Mouse (Mus musculus) MEL (cell line): ENCODE data around the gene Cdk18. TPM values are rescaled to one million over a fixed set of nuclear protein-coding genes. Genes with fewer than 3 reads are reported as not detected.

ENCODE experiments used
- DNase-seq: peaks from one replicate; pipeline ENCODE4 v3.0.0; 2011; ENCODE audit warnings: low read depth, low spot score
- H3K27ac ChIP-seq: 2 replicates; pipeline ENCODE4 v1.5.1; 2012; ENCODE audit warnings: low read depth, mild to moderate bottlenecking, control low read depth, low read length, moderate library complexity; ENCODE audit not compliant: control insufficient read depth
- H3K27me3 ChIP-seq, 2 experiments: fragments of 150-350 bp in 1 of 2; sonication (generic) in 1 of 2; 2 replicates each; pipeline ENCODE4 v1.6.1; 2012; ENCODE audit warnings: low read length in 2 of 2, mild to moderate bottlenecking in 2 of 2, improper control_type of control experiment in 1 of 2, moderate library complexity in 1 of 2; ENCODE audit not compliant: insufficient read depth in 2 of 2, control insufficient read depth in 1 of 2
- H3K36me3 ChIP-seq, 2 experiments: 2 replicates each; pipeline ENCODE4 v1.6.1; 2012 to 2014; ENCODE audit warnings: low read length in 2 of 2, improper control_type of control experiment in 1 of 2, inconsistent platforms in 1 of 2, mild to moderate bottlenecking in 1 of 2; ENCODE audit not compliant: insufficient read depth in 2 of 2, control insufficient read depth in 1 of 2
- H3K4me1 ChIP-seq, 2 experiments: fragments of 150-350 bp in 1 of 2; sonication (generic) in 1 of 2; 2 replicates each; pipeline ENCODE4 v1.6.1; 2012; ENCODE audit warnings: low read length in 2 of 2, improper control_type of control experiment in 1 of 2, mild to moderate bottlenecking in 1 of 2; ENCODE audit not compliant: insufficient read depth in 2 of 2, control insufficient read depth in 1 of 2
- H3K4me3 ChIP-seq, 2 experiments: fragments of 150-350 bp in 1 of 2; sonication (generic) in 1 of 2; 2 replicates each; pipeline ENCODE4 v1.5.1; 2012; ENCODE audit warnings: low read depth in 2 of 2, low read length in 2 of 2, mild to moderate bottlenecking in 2 of 2, moderate library complexity in 2 of 2, control low read depth in 1 of 2, improper control_type of control experiment in 1 of 2; ENCODE audit not compliant: control insufficient read depth in 1 of 2, insufficient read depth in 1 of 2
- H3K79me2 ChIP-seq: 2 replicates; pipeline ENCODE4 v1.6.1; 2012; ENCODE audit warnings: mild to moderate bottlenecking, low read length, moderate library complexity; ENCODE audit not compliant: control insufficient read depth, poor library complexity, insufficient read depth
- H3K9ac ChIP-seq: 2 replicates; pipeline ENCODE4 v1.6.1; 2012; ENCODE audit warnings: low read depth, mild to moderate bottlenecking, control low read depth, low read length, moderate library complexity; ENCODE audit not compliant: control insufficient read depth, poor library complexity, severe bottlenecking
- H3K9me3 ChIP-seq: fragments of 150-350 bp; sonication (generic); replicated peaks from 2 replicates; pipeline ENCODE4 v1.6.1; 2012; ENCODE audit warnings: mild to moderate bottlenecking, low read length, improper control_type of control experiment, moderate library complexity; ENCODE audit not compliant: insufficient read depth
- BHLHE40 ChIP-seq: IDR thresholded peaks from 2 replicates; pipeline ENCODE4 v1.6.1; 2012; ENCODE audit warnings: low read depth, mild to moderate bottlenecking, inconsistent platforms, low read length, improper control_type of control experiment, borderline replicate concordance
- CHD1 ChIP-seq: IDR thresholded peaks from 2 replicates; pipeline ENCODE4 v1.6.1; 2012; ENCODE audit warnings: low read depth, mild to moderate bottlenecking, inconsistent platforms, low read length, improper control_type of control experiment
- E2F4 ChIP-seq: IDR thresholded peaks from 2 replicates; pipeline ENCODE4 v1.6.1; 2011; ENCODE audit warnings: low read depth, low read length, improper control_type of control experiment, borderline replicate concordance
- ELF1 ChIP-seq: IDR thresholded peaks from 2 replicates; pipeline ENCODE4 v1.6.1; 2014; ENCODE audit warnings: low read depth, mild to moderate bottlenecking, inconsistent platforms, low read length, improper control_type of control experiment, moderate library complexity
- EP300 ChIP-seq, 2 experiments: IDR thresholded peaks; 2 replicates each; pipeline ENCODE4 v1.6.1; 2011; ENCODE audit warnings: improper control_type of control experiment in 2 of 2, low read length in 2 of 2, low read depth in 1 of 2, mild to moderate bottlenecking in 1 of 2
- GATA1 ChIP-seq: IDR thresholded peaks from 2 replicates; pipeline ENCODE4 v1.6.1; 2011; ENCODE audit warnings: low read depth, low read length, improper control_type of control experiment
- JUND ChIP-seq: IDR thresholded peaks from 2 replicates; pipeline ENCODE4 v1.6.1; 2011; ENCODE audit warnings: low read depth, mild to moderate bottlenecking, improper control_type of control experiment, low read length
- MAFK ChIP-seq: IDR thresholded peaks from 2 replicates; pipeline ENCODE4 v1.6.1; 2011; ENCODE audit warnings: low read depth, mild to moderate bottlenecking, low read length, improper control_type of control experiment, borderline replicate concordance
- MAZ ChIP-seq: IDR thresholded peaks from 2 replicates; pipeline ENCODE4 v1.6.1; 2012; ENCODE audit warnings: low read depth, mild to moderate bottlenecking, inconsistent platforms, low read length, improper control_type of control experiment
- MEF2A ChIP-seq: IDR thresholded peaks from 2 replicates; pipeline ENCODE4 v1.6.1; 2014; ENCODE audit warnings: low read depth, mild to moderate bottlenecking, inconsistent platforms, low read length, improper control_type of control experiment; ENCODE audit not compliant: poor library complexity, insufficient replicate concordance, severe bottlenecking; ENCODE audit errors: extremely low read depth
- MYB ChIP-seq: IDR thresholded peaks from 2 replicates; pipeline ENCODE4 v1.6.1; 2011; ENCODE audit warnings: mild to moderate bottlenecking, low read depth, low read length, improper control_type of control experiment
- MYC ChIP-seq: IDR thresholded peaks from 2 replicates; pipeline ENCODE4 v1.6.1; 2011; ENCODE audit warnings: low read depth, mild to moderate bottlenecking, low read length, improper control_type of control experiment, moderate library complexity
- NELFE ChIP-seq: IDR thresholded peaks from 2 replicates; pipeline ENCODE4 v1.6.1; 2011; ENCODE audit warnings: low read depth, low read length, improper control_type of control experiment
- NRF1 ChIP-seq: IDR thresholded peaks from 2 replicates; pipeline ENCODE4 v1.6.1; 2014; ENCODE audit warnings: low read depth, mild to moderate bottlenecking, inconsistent platforms, low read length, improper control_type of control experiment, moderate library complexity; ENCODE audit not compliant: poor library complexity, insufficient read depth, severe bottlenecking
- POLR2A ChIP-seq, 2 experiments: IDR thresholded peaks; 2 replicates each; pipeline ENCODE4 v1.6.1; 2011 to 2012; ENCODE audit warnings: low read length in 2 of 2, mild to moderate bottlenecking in 2 of 2, control low read depth in 1 of 2, improper control_type of control experiment in 1 of 2, low read depth in 1 of 2, moderate library complexity in 1 of 2; ENCODE audit not compliant: control insufficient read depth in 1 of 2, insufficient read depth in 1 of 2, poor library complexity in 1 of 2
- POLR2AphosphoS2 ChIP-seq: IDR thresholded peaks from 2 replicates; pipeline ENCODE4 v1.6.1; 2011; ENCODE audit warnings: low read length, improper control_type of control experiment
- RAD21 ChIP-seq: IDR thresholded peaks from 2 replicates; pipeline ENCODE4 v1.6.1; 2011; ENCODE audit warnings: mild to moderate bottlenecking, low read depth, low read length, improper control_type of control experiment
- SIN3A ChIP-seq: IDR thresholded peaks from 2 replicates; pipeline ENCODE4 v1.6.1; 2012; ENCODE audit warnings: low read length, improper control_type of control experiment, inconsistent platforms
- TAL1 ChIP-seq: IDR thresholded peaks from 2 replicates; pipeline ENCODE4 v1.6.1; 2012; ENCODE audit warnings: mild to moderate bottlenecking, inconsistent platforms, low read length, moderate library complexity, mixed read lengths
- TBP ChIP-seq: IDR thresholded peaks from 2 replicates; pipeline ENCODE4 v1.8.0; 2011; ENCODE audit warnings: low read depth, low read length, improper control_type of control experiment
- TCF12 ChIP-seq: IDR thresholded peaks from 2 replicates; pipeline ENCODE4 v1.6.1; 2014; ENCODE audit warnings: low read depth, mild to moderate bottlenecking, inconsistent platforms, low read length, improper control_type of control experiment, moderate library complexity
- UBTF ChIP-seq: IDR thresholded peaks from 2 replicates; pipeline ENCODE4 v1.6.1; 2012; ENCODE audit warnings: low read depth, mild to moderate bottlenecking, inconsistent platforms, low read length, improper control_type of control experiment, moderate library complexity, borderline replicate concordance; ENCODE audit not compliant: insufficient read depth
- USF1 ChIP-seq: IDR thresholded peaks from 2 replicates; pipeline ENCODE4 v1.6.1; 2014; ENCODE audit warnings: low read depth, mild to moderate bottlenecking, inconsistent platforms, low read length, improper control_type of control experiment, moderate library complexity
- ZNF384 ChIP-seq: IDR thresholded peaks from 2 replicates; pipeline ENCODE4 v1.6.1; 2012; ENCODE audit warnings: low read depth, mild to moderate bottlenecking, inconsistent platforms, low read length, improper control_type of control experiment
- polyA plus RNA-seq, 2 experiments: library from polyadenylated mRNA; stranded (reverse) in 1 of 2; unstranded in 1 of 2; fragments of >175 nt in 1 of 2; fragments of >200 nt in 1 of 2; gene quantifications; 2 replicates each; pipeline versions ENCODE4 v1.2.1 to v1.2.4; 2012; ENCODE audit warnings: low replicate concordance in 2 of 2, low read depth in 1 of 2; ENCODE audit not compliant: insufficient read length in 2 of 2, insufficient read depth in 1 of 2, missing spikeins in 1 of 2
- total RNA-seq: library from RNA; depleted of rRNA; stranded (reverse); fragments of 300-350 nt; gene quantifications from 2 replicates; pipeline ENCODE4 v1.2.3, GENCODE M21; 2012

Gene Cdk18
- total and polyA plus RNA-seq, 3 experiments: 1.3 to 15.7 TPM; not detected in 1

DNA sequence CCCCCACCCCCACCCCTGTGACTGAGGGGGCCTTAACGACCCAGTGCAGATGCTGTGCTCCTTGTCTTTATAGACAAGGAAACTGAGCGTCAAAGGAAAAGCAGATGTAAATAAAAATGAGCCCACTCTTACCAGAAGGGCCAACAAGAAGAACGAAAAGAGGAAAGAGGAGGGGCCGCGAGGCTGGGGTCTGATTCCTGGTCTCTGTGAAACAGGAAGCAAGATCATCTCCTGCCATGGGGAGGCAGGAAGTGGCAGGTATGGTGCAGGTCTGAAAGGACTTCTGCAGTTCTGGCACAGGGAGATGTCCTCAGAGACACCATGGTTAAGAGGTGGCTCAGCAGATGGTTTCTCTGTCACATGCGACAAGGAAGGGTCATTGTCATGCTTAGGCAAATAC lies 31.2 kb upstream of the Cdk18 start:
- Histone ChIP-seq H3K79me2 (no peaks in the 10 kb centered on the region), H3K9ac (no peak overlapping the region), H3K4me3 (no peak overlapping the region), H3K36me3 (no peaks in the 10 kb centered on the region; a peak in 1 of 4 replicates), H3K27me3 (peaks cover 17 to 26% of the 10 kb centered on the region in 2 experiments), H3K9me3 (no peaks in the 10 kb centered on the region), H3K27ac (no peak overlapping the region), H3K4me1 (peaks cover 0 to 7% of the 10 kb centered on the region in 2 experiments; a peak in 1 of 4 replicates)
- DNase-seq: no peak
- TF ChIP-seq MEF2A (no peak), RAD21 (no peak), USF1 (no peak), MYC (no peak), NRF1 (no peak), SIN3A (no peak), EP300 (IDR thresholded peaks at IDR 0.05; ENCODE audit: low read depth in 1 of 2, low read length in 2 of 2) (no peak), TBP (no peak), NELFE (no peak), CHD1 (no peak), POLR2A (IDR thresholded peaks at IDR 0.05; ENCODE audit: control insufficient read depth in 1 of 2, insufficient read depth in 1 of 2, low read depth in 1 of 2, low read length in 2 of 2, poor library complexity in 1 of 2) (no peak), ZNF384 (no peak), GATA1 (no peak), BHLHE40 (no peak), TAL1 (no peak), MAFK (no peak), POLR2AphosphoS2 (no peak), ELF1 (no peak), MAZ (no peak), MYB (no peak)

DNA sequence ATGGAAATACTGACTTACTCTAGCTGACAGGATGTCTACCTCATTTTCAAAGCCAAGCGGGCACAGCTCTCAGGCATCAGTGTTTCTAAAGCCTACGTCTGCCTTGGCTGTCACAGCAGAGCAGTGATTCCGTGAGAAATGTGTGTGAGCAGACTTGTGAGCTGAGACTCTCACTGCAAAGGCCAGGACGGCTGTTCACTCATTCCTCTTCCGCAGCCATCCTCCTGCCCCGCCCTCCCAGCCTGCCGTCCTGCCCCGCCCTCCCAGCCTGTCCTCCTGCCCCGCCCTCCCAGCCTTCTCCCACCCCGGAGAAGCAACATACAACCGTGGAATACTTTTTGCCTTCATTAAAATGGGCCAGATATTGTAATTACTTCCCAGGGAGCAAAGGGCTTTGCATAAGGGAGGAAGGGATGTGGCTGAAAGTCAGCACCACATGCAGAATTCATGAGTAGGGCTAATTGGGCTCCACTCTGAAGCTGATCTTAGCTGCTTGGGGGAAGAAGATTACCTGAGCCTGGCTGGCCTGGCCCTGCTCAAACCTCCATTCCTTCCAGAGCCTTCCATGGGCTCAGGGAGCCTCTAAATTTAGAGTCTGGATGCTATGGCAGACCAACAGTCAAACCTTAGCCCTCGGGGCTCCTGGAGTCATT lies 28.8 kb upstream of the Cdk18 start:
- H3K27me3 ChIP-seq: peaks cover 11 to 18% of the 10 kb centered on the region in 2 experiments
- no peaks in the 10 kb centered on the region for H3K79me2 ChIP-seq
- H3K4me1 ChIP-seq: peaks cover 0 to 7% of the 10 kb centered on the region in 2 experiments; a peak in 1 of 4 replicates
- peak; percentile 63 for DNase-seq
- H3K9ac ChIP-seq: peak overlapping the region; percentile 26
- no peak overlapping the region for H3K27ac ChIP-seq
- no peaks in the 10 kb centered on the region; a peak in 1 of 4 replicates for H3K36me3 ChIP-seq
- TF ChIP-seq E2F4 (no peak), POLR2A (IDR thresholded peaks at IDR 0.05; ENCODE audit: control insufficient read depth in 1 of 2, insufficient read depth in 1 of 2, low read depth in 1 of 2, low read length in 2 of 2, poor library complexity in 1 of 2) (no peak), TCF12 (no peak), MYB (no peak), MAZ (peak; percentile 48; the same call in 1 of the 2 replicates), UBTF (no peak), RAD21 (no peak), JUND (no peak)
- TF ChIP-seq, all 39 proteins: peak for 1
- Histone ChIP-seq H3K9me3 (no peaks in the 10 kb centered on the region), H3K4me3 (peak overlapping the region; percentile 46 to 56)
